Mouse (Mus musculus): ENCODE data around the gene 1700093K21Rik. TPM values are rescaled to one million over a fixed set of nuclear protein-coding genes. Genes with fewer than 3 reads are reported as not detected.

Gene 1700093K21Rik
- total RNA-seq, 2 experiments from 2014 or later, result not detected

Small RNA genes within 50 kb of the gene (microRNA-seq; reads per million reads assigned to microRNA genes)
- 0 reads per million in 2 experiments for gene Gm47279

Other genes with a start within 250 kb of the 1700093K21Rik start
- gene Usp34, start 214.3 kb downstream of the 1700093K21Rik start, total RNA-seq (2021), result 10 to 100 TPM; 41.7 to 43.9 TPM
- gene Ahsa2, start 23.1 kb downstream of the 1700093K21Rik start, total RNA-seq (2021), result 10 to 100 TPM; 43.8 to 54.1 TPM
- gene 0610010F05Rik, start 112.5 kb upstream of the 1700093K21Rik start, total RNA-seq (2021), result 10 to 100 TPM; 10.7 to 10.8 TPM
- gene Pus10, start 144.5 kb upstream of the 1700093K21Rik start, total RNA-seq (2021), result 10 to 100 TPM in 1 of 2 experiments, 1 to 10 TPM in 1; 9.8 to 11.2 TPM
- 10 to 100 TPM; 22.0 to 26.9 TPM for gene Pex13, start 144.8 kb upstream of the 1700093K21Rik start, total RNA-seq (2021)
- 1 to 10 TPM; 8.1 to 8.5 TPM for gene Rel, start 249.8 kb upstream of the 1700093K21Rik start, total RNA-seq (2021)